ENCODE assay signal across 23 mouse cellular contexts in the genomic region with DNA sequence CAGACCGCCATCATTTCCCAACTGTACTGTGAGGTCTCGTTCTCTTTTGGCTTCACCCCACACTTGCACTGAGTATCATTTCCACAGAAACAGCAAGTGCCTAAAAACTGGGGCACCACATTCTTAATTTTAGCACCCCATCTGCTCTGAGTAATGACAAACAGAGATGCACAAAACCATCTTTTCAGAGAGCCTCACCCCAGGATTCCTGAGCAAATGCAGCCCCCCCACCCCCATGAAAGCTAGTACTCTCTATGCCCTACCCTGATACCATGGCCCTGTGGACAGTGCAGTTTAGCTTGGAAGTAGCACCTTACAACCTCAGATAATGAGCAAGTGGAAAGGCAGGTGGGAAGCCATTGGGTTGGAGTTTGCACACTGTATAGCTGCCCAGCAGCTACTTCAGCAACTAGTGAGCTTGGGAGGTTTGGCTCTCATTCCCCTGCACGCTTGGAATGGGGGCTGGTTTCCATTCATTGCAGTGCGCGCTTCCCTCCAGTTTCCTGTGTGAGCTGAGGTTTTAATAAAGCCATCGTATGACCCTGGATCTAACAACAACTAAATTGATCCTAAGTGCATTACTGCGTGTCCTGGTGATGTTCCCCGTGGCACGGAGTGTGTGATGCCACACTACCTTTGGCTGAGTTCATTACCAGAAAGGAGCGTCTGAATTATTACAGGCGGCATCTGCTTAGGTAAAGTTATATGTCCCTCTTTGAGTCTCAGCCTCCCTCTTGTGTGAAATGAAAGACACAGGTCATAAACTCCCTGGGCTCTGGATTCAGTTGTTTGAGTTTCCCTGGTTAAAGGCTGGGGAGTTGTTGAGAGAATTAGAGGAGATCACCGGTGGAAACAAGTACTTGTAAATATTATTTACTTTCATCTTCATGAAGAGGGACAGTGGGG.
DNase-seq lines count a peak whose midpoint lies in the region; ATAC-seq lines count a peak whose summit lies in the region.
"Had no signal": no experiment of that assay in that cellular context is flagged by ENCODE, and none has a peak within 500 bp of the region (broad histone marks: within the 10 kb centered on the region; RNA-seq: fewer than 3 reads in every experiment).

No protein-coding gene starts in this region.

- H3K27ac ChIP-seq in kidney, embryonic 16.5 days (ENCODE audit: low read length): no peak overlapping the region
- no peak overlapping the region for H3K27ac ChIP-seq in limb, embryonic 10.5 days
- H3K27ac ChIP-seq: embryonic facial prominence, embryonic 12.5 days; hindbrain, embryonic 12.5 days; intestine, embryonic 15.5 days; limb, embryonic 12.5 days; liver, embryonic 13.5 days; lung, embryonic 15.5 days; midbrain, embryonic 13.5 days had no signal

- H3K4me1 ChIP-seq in kidney, embryonic 16.5 days (ENCODE audit: insufficient read depth, low read length): peaks cover 27% of the 10 kb centered on the region
- H3K4me1 ChIP-seq in limb, embryonic 10.5 days: peaks cover 29% of the 10 kb centered on the region
- H3K4me1 ChIP-seq: liver, embryonic 13.5 days had no signal

- no peaks in the 10 kb centered on the region for H3K36me3 ChIP-seq in kidney, embryonic 16.5 days (ENCODE audit: insufficient read depth, low read length)
- no peaks in the 10 kb centered on the region for H3K36me3 ChIP-seq in limb, embryonic 10.5 days
- H3K36me3 ChIP-seq: embryonic facial prominence, embryonic 12.5 days; hindbrain, embryonic 12.5 days; intestine, embryonic 15.5 days; limb, embryonic 12.5 days; liver, embryonic 13.5 days; lung, embryonic 15.5 days; midbrain, embryonic 13.5 days had no signal

- no peak overlapping the region for H3K4me3 ChIP-seq in kidney, embryonic 16.5 days (ENCODE audit: low read length)
- H3K4me3 ChIP-seq in limb, embryonic 10.5 days: no peak overlapping the region
- H3K4me3 ChIP-seq: embryonic facial prominence, embryonic 12.5 days; hindbrain, embryonic 12.5 days; intestine, embryonic 15.5 days; limb, embryonic 12.5 days; liver, embryonic 13.5 days; lung, embryonic 15.5 days; midbrain, embryonic 13.5 days; myocyte had no signal

- H3K9ac ChIP-seq in kidney, embryonic 16.5 days (replicated peaks; ENCODE audit: low read length): no peak overlapping the region
- H3K9ac ChIP-seq: embryonic facial prominence, embryonic 12.5 days; hindbrain, embryonic 12.5 days; intestine, embryonic 15.5 days; limb, embryonic 12.5 days; liver, embryonic 13.5 days; lung, embryonic 15.5 days; midbrain, embryonic 13.5 days had no signal

- WGBS in kidney, embryonic 16.5 days: 51% methylated on average over 12 of the region's 12 CpGs
- 87% methylated on average over 12 of the region's 12 CpGs for WGBS in limb, embryonic 10.5 days

- peak; percentile 56 for DNase-seq in cerebellum, adult 18-20 months
- DNase-seq in cerebellum, postnatal 4 days (ENCODE audit: low spot score in 2 of 2): no peak
- no peak for DNase-seq in kidney, postnatal 25 days
- DNase-seq in left cerebral cortex, postnatal 14 days (ENCODE audit: low spot score in 2 of 2): peak; percentile 40 to 57
- DNase-seq in left cerebral cortex, adult 11 months (ENCODE audit: low spot score): no peak
- peak; percentile 29 to 40 for DNase-seq in left cerebral cortex, postnatal 36 days (ENCODE audit: low spot score in 2 of 2)
- no peak for DNase-seq in limb, embryonic 10.5 days (ENCODE audit: low spot score)
- DNase-seq: adrenal gland, adult 2 months; gastrocnemius, postnatal 14 days; kidney, postnatal 36 days; liver, embryonic 13.5 days; retina, postnatal 1 day; thymus, postnatal 4 days had no signal

- H3K27me3 ChIP-seq in kidney, embryonic 16.5 days (ENCODE audit: insufficient read depth, low read length): no peaks in the 10 kb centered on the region
- no peaks in the 10 kb centered on the region for H3K27me3 ChIP-seq in limb, embryonic 10.5 days (ENCODE audit: low read depth, poor library complexity, severe bottlenecking)
- H3K27me3 ChIP-seq: CH12.LX; embryonic facial prominence, embryonic 12.5 days; hindbrain, embryonic 12.5 days; intestine, embryonic 15.5 days; limb, embryonic 12.5 days; liver, embryonic 13.5 days; lung, embryonic 15.5 days; midbrain, embryonic 13.5 days had no signal

- no peaks in the 10 kb centered on the region for H3K9me3 ChIP-seq in kidney, embryonic 16.5 days (ENCODE audit: low read length)
- H3K9me3 ChIP-seq in limb, embryonic 10.5 days (replicated peaks): no peaks in the 10 kb centered on the region
- H3K9me3 ChIP-seq: embryonic facial prominence, embryonic 12.5 days; hindbrain, embryonic 12.5 days; intestine, embryonic 15.5 days; limb, embryonic 12.5 days; liver, embryonic 13.5 days; lung, embryonic 15.5 days; midbrain, embryonic 13.5 days had no signal

- 0 out of 2 replicates have a peak, but pooled peaks have one; percentile 8 for ATAC-seq in kidney, embryonic 16.5 days (ENCODE audit: low FRiP score, low TSS enrichment)
- ATAC-seq: forebrain, embryonic 16.5 days; intestine, embryonic 15.5 days; midbrain, embryonic 13.5 days had no signal

- no peak overlapping the region for H3K4me2 ChIP-seq in kidney, embryonic 16.5 days (replicated peaks; ENCODE audit: low read depth, low read length)
- H3K4me2 ChIP-seq: embryonic facial prominence, embryonic 12.5 days; hindbrain, embryonic 12.5 days; intestine, embryonic 15.5 days; limb, embryonic 12.5 days; liver, embryonic 13.5 days; lung, embryonic 15.5 days; midbrain, embryonic 13.5 days had no signal

- intact Hi-C loops in left cerebral cortex, postnatal 14 days (cut with DNase I): no loop called here
- intact Hi-C loops in left cerebral cortex, postnatal 36 days (cut with DNase I): loop anchor here (5.0 kb wide), 1 partner anchor 94 kb away; no protein-coding TSS in a partner anchor

Comparison
In these comparisons a context has a peak if more than half of its experiments do, and no peak if none do; other contexts are left out.
1. DNase-seq: peak in cerebellum, adult 18-20 months (2 of 2), left cerebral cortex, postnatal 14 days (2 of 2) and left cerebral cortex, postnatal 36 days (2 of 2); none in cerebellum, postnatal 4 days (0 of 2), kidney, postnatal 25 days (0 of 2), left cerebral cortex, adult 11 months (single experiment) and limb, embryonic 10.5 days (single experiment).